Mouse (Mus musculus): ENCODE data around the gene Hbb-bt.

- TF ChIP-seq POLR2A (IDR thresholded peaks at IDR 0.05; ENCODE audit: control insufficient read depth, extremely low read depth, insufficient read depth, low read length, poor library complexity): no peak
- TF ChIP-seq CTCF (IDR thresholded peaks at IDR 0.05; ENCODE audit: borderline replicate concordance, control insufficient read depth, extremely low read depth, insufficient read depth, low read length, poor library complexity): no peak
Observed at GRCm38 (mm10) chr7:103808971-103809800, 4.6 kb downstream of the Hbb-bt start.
